Mouse (Mus musculus) hindbrain, embryonic 15.5 days (tissue): Measurements from ENCODE around the gene Otud4. TPM values are rescaled to one million over a fixed set of nuclear protein-coding genes. Genes with fewer than 3 reads are reported as not detected.

ENCODE experiments used
- ATAC-seq: fragments of 200-750 bp; cut with Nextera tagmentation; 2 replicates; pipeline ENCODE4 v1.8.0; 2017; ENCODE audit warnings: low read depth, moderate number of reproducible peaks, moderate TSS enrichment; ENCODE audit not compliant: low FRiP score
- H3K27ac ChIP-seq: fragments of 300-500 bp; sonication (generic); replicated peaks from 2 replicates; pipeline ENCODE4 v1.5.1; 2015; ENCODE audit warnings: mild to moderate bottlenecking, inconsistent platforms
- H3K27me3 ChIP-seq: fragments of 300-500 bp; sonication (generic); 2 replicates; pipeline ENCODE4 v1.6.1; 2015; ENCODE audit warnings: control low read depth, inconsistent platforms
- H3K36me3 ChIP-seq: fragments of 300-500 bp; sonication (generic); 2 replicates; pipeline ENCODE4 v1.6.1; 2015; ENCODE audit warnings: control low read depth, inconsistent platforms
- H3K4me1 ChIP-seq: fragments of 300-500 bp; sonication (generic); replicated peaks from 2 replicates; pipeline ENCODE4 v1.6.1; 2015; ENCODE audit warnings: control low read depth, inconsistent platforms
- H3K4me2 ChIP-seq: fragments of 300-500 bp; sonication (generic); 2 replicates; pipeline ENCODE4 v1.6.1; 2015; ENCODE audit warnings: moderate library complexity, mild to moderate bottlenecking, inconsistent platforms
- H3K4me3 ChIP-seq: fragments of 300-500 bp; sonication (generic); 2 replicates; pipeline ENCODE4 v1.5.1; 2015; ENCODE audit warnings: mild to moderate bottlenecking, inconsistent platforms
- H3K9ac ChIP-seq: fragments of 300-500 bp; sonication (generic); 2 replicates; pipeline ENCODE4 v1.6.1; 2015; ENCODE audit warnings: inconsistent platforms
- H3K9me3 ChIP-seq: fragments of 300-500 bp; sonication (generic); 2 replicates; pipeline ENCODE4 v1.6.1; 2016; ENCODE audit warnings: control low read depth, inconsistent platforms
- WGBS: fragments of 180-500 bp; shearing (Covaris S2); methylation state at CpG from one replicate; pipeline ENCODE4 v1.1.7; 2015; 5-methylcytosine and 5-hydroxymethylcytosine counted together
- polyA plus RNA-seq: library from polyadenylated mRNA; unstranded; fragments of >200 nt; fragmentation: Nextera tagmentation; extraction: Ambion mirVana; gene quantifications from 2 replicates; pipeline ENCODE4 v1.2.1, GENCODE M21; 2015

Otud4 gene
- polyA plus RNA-seq, 1 experiment from 2014 or later = 9.7 TPM

GRCm38 (mm10) chr8:79620000-79620399, 19.4 kb upstream of the Otud4 start:
- H3K9me3 ChIP-seq = no peaks in the 10 kb centered on the region
- WGBS = 64% methylated on average over 3 of the region's 3 CpGs
- no peak overlapping the region for H3K27ac ChIP-seq
- H3K4me2 ChIP-seq = no peak overlapping the region
- H3K9ac ChIP-seq = no peak overlapping the region
- ATAC-seq = no peak
- peaks cover 5% of the 10 kb centered on the region; the same call in 1 of the 2 replicates for H3K4me1 ChIP-seq
- no peaks in the 10 kb centered on the region for H3K27me3 ChIP-seq
- no peak overlapping the region for H3K4me3 ChIP-seq
- no peaks in the 10 kb centered on the region for H3K36me3 ChIP-seq

DNA sequence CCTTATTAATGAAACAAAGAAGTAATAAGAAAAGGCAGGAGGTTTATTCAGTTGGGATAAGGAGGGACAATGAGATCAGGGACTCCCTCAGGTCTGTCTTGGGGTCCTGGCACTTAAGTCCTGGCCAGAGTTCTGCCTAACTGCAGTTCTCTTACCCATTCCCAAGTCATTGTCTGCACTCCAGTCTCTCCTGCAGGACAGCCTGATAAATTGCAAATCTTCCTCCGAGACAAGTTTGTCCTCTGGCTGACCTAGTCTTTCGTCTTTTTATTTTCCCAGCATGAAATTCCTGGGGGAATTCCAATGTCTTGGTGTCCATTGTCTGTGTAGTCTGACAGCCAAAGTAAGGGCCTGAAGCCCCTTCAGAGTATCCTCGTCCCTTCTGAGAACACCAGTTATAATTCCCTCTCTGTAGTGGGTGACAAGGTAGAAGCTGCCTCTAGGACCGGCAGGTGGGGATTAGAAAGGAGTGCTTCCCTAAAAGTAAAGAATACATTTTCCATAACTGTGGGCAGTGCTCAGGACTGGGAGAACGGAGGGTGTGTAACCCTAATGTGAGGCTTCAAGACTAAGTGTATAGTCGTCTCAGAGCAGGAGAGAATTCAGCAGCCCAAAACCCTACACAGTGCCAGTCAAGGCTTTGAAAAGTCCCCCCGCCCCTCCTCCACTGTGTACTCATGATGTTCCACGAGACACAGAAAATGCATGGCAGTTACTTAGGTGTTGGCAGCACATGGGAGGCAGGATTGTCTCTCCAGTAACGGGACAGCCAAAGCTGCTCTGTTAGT, 18.7 kb upstream of the Otud4 start:
- H3K9ac ChIP-seq = no peak overlapping the region
- no peak overlapping the region for H3K4me3 ChIP-seq
- H3K4me2 ChIP-seq = no peak overlapping the region
- no peaks in the 10 kb centered on the region for H3K27me3 ChIP-seq
- WGBS = 33% methylated on average over 9 of the region's 9 CpGs
- H3K4me1 ChIP-seq = peaks cover 5% of the 10 kb centered on the region; the same call in 1 of the 2 replicates
- H3K27ac ChIP-seq = no peak overlapping the region
- no peaks in the 10 kb centered on the region for H3K36me3 ChIP-seq
- no peaks in the 10 kb centered on the region for H3K9me3 ChIP-seq
- ATAC-seq = no peak

DNA sequence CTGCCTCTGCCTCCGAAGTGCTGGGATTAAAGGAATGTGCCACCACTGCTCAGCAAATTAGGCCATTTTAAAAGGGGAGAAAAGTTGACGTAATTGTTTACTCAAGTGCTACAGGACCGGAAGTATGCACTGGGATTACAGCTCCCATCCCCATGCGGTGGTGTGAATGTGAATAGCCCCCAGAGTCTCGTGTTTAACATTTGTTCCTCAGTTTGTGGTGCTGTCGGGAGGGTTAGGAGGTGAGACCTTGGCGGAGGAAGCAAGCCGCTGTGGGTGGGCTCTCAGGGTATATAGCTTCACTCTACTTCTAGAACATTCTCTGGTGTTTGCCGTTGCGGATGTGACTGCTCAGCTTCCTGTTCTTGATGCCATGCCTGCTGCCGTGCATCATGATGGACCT, 17.1 kb upstream of the Otud4 start:
- no peak overlapping the region for H3K27ac ChIP-seq
- H3K36me3 ChIP-seq = no peaks in the 10 kb centered on the region
- no peaks in the 10 kb centered on the region for H3K27me3 ChIP-seq
- no peak for ATAC-seq
- H3K9ac ChIP-seq = no peak overlapping the region
- H3K9me3 ChIP-seq = no peaks in the 10 kb centered on the region
- 81% methylated on average over 11 of the region's 11 CpGs for WGBS
- H3K4me3 ChIP-seq = no peak overlapping the region
- no peak overlapping the region for H3K4me2 ChIP-seq
- H3K4me1 ChIP-seq = peaks cover 5% of the 10 kb centered on the region; the same call in 1 of the 2 replicates

- H3K4me2 ChIP-seq = no peak overlapping the region
- H3K36me3 ChIP-seq = no peaks in the 10 kb centered on the region
- H3K4me1 ChIP-seq = peaks cover 5% of the 10 kb centered on the region; the same call in 1 of the 2 replicates
- no peaks in the 10 kb centered on the region for H3K27me3 ChIP-seq
- no peak overlapping the region for H3K27ac ChIP-seq
- 96% methylated on average over 12 of the region's 12 CpGs for WGBS
- no peak overlapping the region for H3K4me3 ChIP-seq
- no peak overlapping the region for H3K9ac ChIP-seq
- ATAC-seq = no peak
- H3K9me3 ChIP-seq = no peaks in the 10 kb centered on the region
Observed at GRCm38 (mm10) chr8:79623351-79623750, 16.1 kb upstream of the Otud4 start.

DNA sequence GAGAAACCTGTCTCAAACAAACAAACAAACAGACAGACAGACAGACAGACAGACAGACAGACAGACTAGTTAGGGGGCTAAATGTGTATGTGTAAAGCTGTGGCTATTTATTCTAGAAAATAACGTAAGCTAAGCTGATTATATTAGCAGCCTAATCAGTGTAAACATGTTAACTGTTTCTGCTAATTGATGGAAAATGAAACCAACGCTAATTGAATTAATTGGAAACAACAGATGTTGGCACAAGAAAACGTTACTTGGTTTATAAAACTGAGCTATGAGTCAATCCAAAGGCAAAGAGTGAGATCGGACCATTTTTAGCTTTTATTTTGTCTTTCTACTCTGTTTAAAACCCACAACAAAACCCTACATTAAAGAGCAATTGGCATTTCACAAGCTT, 15.0 kb upstream of the Otud4 start:
- ATAC-seq = no peak

GRCm38 (mm10) chr8:79626213-79626612, 13.2 kb upstream of the Otud4 start:
- no peak overlapping the region for H3K27ac ChIP-seq
- no peaks in the 10 kb centered on the region for H3K36me3 ChIP-seq
- ATAC-seq = no peak
- 72% methylated on average over 5 of the region's 5 CpGs for WGBS
- no peak overlapping the region for H3K4me2 ChIP-seq
- no peaks in the 10 kb centered on the region for H3K27me3 ChIP-seq
- no peak overlapping the region for H3K9ac ChIP-seq
- H3K4me1 ChIP-seq = no peaks in the 10 kb centered on the region
- H3K4me3 ChIP-seq = no peak overlapping the region
- no peaks in the 10 kb centered on the region for H3K9me3 ChIP-seq

More for the DNA sequence above, 15.0 kb upstream of the Otud4 start:
- Histone ChIP-seq H3K27me3 (no peaks in the 10 kb centered on the region), H3K27ac (no peak overlapping the region), H3K36me3 (no peaks in the 10 kb centered on the region), H3K9me3 (no peaks in the 10 kb centered on the region), H3K9ac (no peak overlapping the region), H3K4me3 (no peak overlapping the region), H3K4me2 (no peak overlapping the region), H3K4me1 (peaks cover 5% of the 10 kb centered on the region; the same call in 1 of the 2 replicates)
- 71% methylated on average over 4 of the region's 4 CpGs for WGBS

GRCm38 (mm10) chr8:79635491-79635890, 3.9 kb upstream of the Otud4 start:
- peaks cover 3% of the 10 kb centered on the region for H3K4me1 ChIP-seq
- 96% methylated on average over 1 of the region's 1 CpGs for WGBS
- no peaks in the 10 kb centered on the region for H3K36me3 ChIP-seq
- H3K9ac ChIP-seq = no peak overlapping the region
- H3K4me3 ChIP-seq = no peak overlapping the region
- no peak overlapping the region for H3K4me2 ChIP-seq
- H3K27me3 ChIP-seq = no peaks in the 10 kb centered on the region
- no peak overlapping the region for H3K27ac ChIP-seq
- H3K9me3 ChIP-seq = no peaks in the 10 kb centered on the region
- no peak for ATAC-seq

GRCm38 (mm10) chr8:79636151-79636550, 3.3 kb upstream of the Otud4 start:
- H3K9ac ChIP-seq = no peak overlapping the region
- no peak overlapping the region for H3K27ac ChIP-seq
- H3K36me3 ChIP-seq = no peaks in the 10 kb centered on the region
- H3K9me3 ChIP-seq = no peaks in the 10 kb centered on the region
- no peak for ATAC-seq
- peaks cover 10% of the 10 kb centered on the region for H3K4me1 ChIP-seq
- 65% methylated on average over 1 of the region's 1 CpGs for WGBS
- no peak overlapping the region for H3K4me2 ChIP-seq
- no peak overlapping the region for H3K4me3 ChIP-seq
- H3K27me3 ChIP-seq = no peaks in the 10 kb centered on the region

GRCm38 (mm10) chr8:79637237-79637636, 2.2 kb upstream of the Otud4 start:
- no peak overlapping the region for H3K27ac ChIP-seq
- no peak overlapping the region for H3K4me3 ChIP-seq
- H3K4me1 ChIP-seq = peaks cover 21% of the 10 kb centered on the region
- no peak overlapping the region for H3K9ac ChIP-seq
- WGBS = 86% methylated on average over 3 of the region's 3 CpGs
- no peak for ATAC-seq
- H3K4me2 ChIP-seq = no peak overlapping the region
- no peaks in the 10 kb centered on the region for H3K36me3 ChIP-seq
- H3K9me3 ChIP-seq = no peaks in the 10 kb centered on the region
- H3K27me3 ChIP-seq = no peaks in the 10 kb centered on the region

DNA sequence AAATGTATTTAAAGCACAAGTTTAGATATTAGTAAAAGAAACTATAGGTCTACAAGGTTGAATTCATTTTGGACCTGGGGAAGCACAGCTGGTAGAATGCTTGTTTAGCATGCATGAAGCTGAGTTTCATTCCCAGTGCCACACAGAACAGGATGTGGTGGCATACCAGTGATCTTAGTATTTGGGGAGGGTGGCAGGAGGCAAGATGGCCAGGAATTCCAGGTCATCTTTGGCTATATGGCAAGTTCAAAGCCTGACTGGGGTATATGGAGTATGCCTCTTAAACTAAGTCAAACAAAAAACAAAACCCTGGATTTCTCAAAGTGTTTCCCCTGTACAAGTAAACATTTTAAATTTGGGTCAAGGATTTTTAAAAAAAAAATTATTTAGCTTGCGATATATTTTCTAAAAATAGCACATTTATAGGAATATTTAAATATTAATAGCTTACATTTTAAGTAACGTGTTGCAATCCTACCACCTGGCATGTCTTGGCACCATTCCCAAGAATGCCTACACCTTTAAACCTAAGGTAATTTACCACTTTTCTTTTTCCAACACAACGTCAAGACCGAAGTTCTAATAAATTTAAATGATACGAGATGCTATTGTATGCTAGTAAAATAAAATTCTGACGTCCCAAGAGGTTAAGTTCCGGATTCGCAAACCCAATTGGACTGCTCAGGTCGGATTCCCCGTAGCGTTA, 1.3 kb upstream of the Otud4 start:
- no peaks in the 10 kb centered on the region for H3K9me3 ChIP-seq
- H3K27me3 ChIP-seq = no peaks in the 10 kb centered on the region
- 6% methylated on average over 11 of the region's 11 CpGs for WGBS
- no peak for ATAC-seq
- peak overlapping the region; percentile 94 for H3K27ac ChIP-seq
- H3K36me3 ChIP-seq = no peaks in the 10 kb centered on the region
- peaks cover 27% of the 10 kb centered on the region for H3K4me1 ChIP-seq
- H3K9ac ChIP-seq = peak overlapping the region; percentile 65
- peak overlapping the region; percentile 94 for H3K4me3 ChIP-seq
- H3K4me2 ChIP-seq = peak overlapping the region; percentile 71

DNA sequence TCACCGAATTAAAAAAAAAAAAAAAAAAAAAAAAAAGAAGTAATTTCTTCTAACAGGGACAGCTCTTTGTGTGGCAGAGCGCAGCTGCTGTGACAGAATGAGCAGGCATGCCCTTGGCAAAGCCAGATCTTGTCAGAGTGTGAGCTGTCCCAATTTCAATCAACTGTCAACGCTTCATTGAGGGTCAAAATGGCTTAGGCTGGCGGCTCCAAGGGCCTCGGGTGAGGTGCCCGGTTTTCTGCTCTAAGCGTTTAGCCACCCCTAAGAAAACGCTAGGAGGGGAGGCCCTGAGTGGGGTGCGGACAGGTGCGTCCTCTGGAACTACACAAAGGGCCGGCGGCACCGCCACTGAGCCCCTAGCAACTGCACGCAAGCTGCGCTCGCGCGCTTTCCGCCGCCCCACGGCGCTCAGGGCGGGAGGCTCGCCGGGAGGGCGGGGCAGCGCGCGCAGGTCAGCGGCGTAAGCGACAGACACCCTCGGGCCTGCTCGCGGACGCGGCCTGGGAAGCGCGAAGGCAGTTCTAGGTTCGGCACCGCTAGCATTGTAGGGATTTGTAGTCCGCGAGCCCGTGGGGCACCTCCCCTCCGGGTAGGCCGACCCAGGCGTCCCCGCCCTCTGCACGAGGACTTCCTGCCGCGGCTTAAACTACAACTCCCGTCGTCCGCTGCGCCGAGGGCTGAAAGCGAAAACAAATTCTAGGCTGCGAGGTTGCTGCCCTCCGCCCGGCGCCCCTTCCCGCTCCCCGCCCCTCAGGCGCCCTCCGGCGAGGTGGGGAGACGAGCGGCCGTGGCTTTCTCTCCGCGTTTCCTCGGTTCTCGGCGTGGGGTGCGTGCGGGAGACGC, 490 bp upstream of the Otud4 start:
- Histone ChIP-seq H3K4me3 (peak overlapping the region; percentile 94), H3K27me3 (no peaks in the 10 kb centered on the region), H3K4me1 (peaks cover 32% of the 10 kb centered on the region), H3K36me3 (peaks cover under 1% of the 10 kb centered on the region; the same call in 1 of the 2 replicates), H3K9me3 (no peaks in the 10 kb centered on the region), H3K4me2 (peak overlapping the region; percentile 71), H3K9ac (peak overlapping the region; percentile 65), H3K27ac (peak overlapping the region; percentile 94)
- ATAC-seq = peak; percentile 99
- 1% methylated on average over 75 of the region's 77 CpGs for WGBS
